Mouse (Mus musculus) myocyte (in vitro differentiated cells): ENCODE results near the gene Mgll.

Experiments used
- CEBPB ChIP-seq: IDR thresholded peaks from 2 replicates; pipeline ENCODE4 v1.6.1; 2011; ENCODE audit warnings: mild to moderate bottlenecking, moderate library complexity; ENCODE audit not compliant: poor library complexity, insufficient read depth, severe bottlenecking
- MAX ChIP-seq: IDR thresholded peaks from one replicate; pipeline ENCODE4 v1.6.1; 2011; ENCODE audit warnings: low read depth, mild to moderate bottlenecking, control low read depth
- MYOD1 ChIP-seq, 3 experiments: IDR thresholded peaks; one replicate each; pipeline ENCODE4 v1.6.1; 2011; ENCODE audit warnings: control low read depth in 2 of 3, low read depth in 2 of 3, mild to moderate bottlenecking in 2 of 3, moderate library complexity in 1 of 3; ENCODE audit not compliant: insufficient read length in 2 of 3, control insufficient read depth in 1 of 3
- POLR2A ChIP-seq: IDR thresholded peaks from one replicate; pipeline ENCODE4 v1.6.1; 2011; ENCODE audit warnings: low read depth, mild to moderate bottlenecking, control low read depth, moderate library complexity; ENCODE audit not compliant: insufficient read length
- REST ChIP-seq: IDR thresholded peaks from one replicate; pipeline ENCODE4 v1.6.1; 2011; ENCODE audit warnings: mild to moderate bottlenecking, control low read depth, moderate library complexity; ENCODE audit not compliant: insufficient read depth, insufficient read length
- SRF ChIP-seq: IDR thresholded peaks from one replicate; pipeline ENCODE4 v1.6.1; 2011; ENCODE audit warnings: low read depth; ENCODE audit not compliant: control insufficient read depth, insufficient read length
- TCF12 ChIP-seq: IDR thresholded peaks from one replicate; pipeline ENCODE4 v1.6.1; 2011; ENCODE audit warnings: mild to moderate bottlenecking, control low read depth; ENCODE audit not compliant: poor library complexity, insufficient read depth, severe bottlenecking
- TCF3 ChIP-seq: IDR thresholded peaks from one replicate; pipeline ENCODE4 v1.6.1; 2011; ENCODE audit warnings: low read depth, control low read depth; ENCODE audit not compliant: insufficient read length
- USF1 ChIP-seq: IDR thresholded peaks from one replicate; pipeline ENCODE4 v1.6.1; 2011; ENCODE audit warnings: low read depth, mild to moderate bottlenecking, control low read depth, moderate library complexity

DNA sequence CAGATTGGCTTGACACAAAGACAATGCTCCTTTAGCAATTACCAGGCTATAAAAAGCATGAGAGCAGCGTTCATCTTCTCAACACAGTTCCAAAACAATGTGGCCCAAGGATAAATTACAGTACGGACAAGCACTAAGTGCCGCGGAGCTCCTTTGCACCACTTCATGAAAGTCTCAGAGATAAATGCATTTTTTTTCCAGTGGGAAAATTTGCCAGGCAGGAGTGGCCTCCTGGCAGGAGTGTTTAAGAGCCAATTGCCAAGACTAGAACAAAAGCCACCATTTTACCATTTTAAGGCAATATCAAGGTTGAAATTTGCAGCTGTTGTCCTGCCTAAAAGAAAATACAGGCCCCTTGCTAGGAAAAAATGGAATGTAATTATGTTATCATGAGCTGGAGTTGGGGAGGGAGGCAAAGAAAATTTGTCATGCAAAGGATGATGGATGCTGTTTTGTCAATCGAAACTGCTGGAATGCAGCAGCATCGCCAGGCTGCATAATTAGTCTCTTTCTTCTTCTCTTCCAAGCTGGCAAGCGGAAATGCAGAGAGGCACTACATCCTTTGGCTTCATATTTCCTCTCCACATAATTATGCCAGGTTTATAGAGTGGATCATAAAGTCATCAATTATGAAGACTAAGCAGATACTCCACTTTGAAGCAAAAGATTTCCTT, 40.7 kb upstream of the Mgll start:
- TF ChIP-seq TCF12 (no peak), POLR2A (no peak), TCF3 (no peak), MAX (no peak), MYOD1 (IDR thresholded peaks at IDR 0.05; ENCODE audit: control insufficient read depth in 1 of 3, insufficient read length in 2 of 3, low read depth in 2 of 3) (no peak), USF1 (no peak), SRF (no peak), CEBPB (no peak), REST (no peak)
